Mouse (Mus musculus) thymus, adult 2 months (tissue): ENCODE measurements at regions not wholly inside any gene's neighbourhood (a gene's known extent, or its start where the extent isn't known, plus 50 kb on each side); places are given as distances from the start of the nearest gene placed in this dataset.

ENCODE experiments used
- DNase-seq: peaks from one replicate; pipeline ENCODE4 v3.0.0; 2021
- H3K27ac ChIP-seq: fragments of 200-500 bp; 2 replicates; pipeline ENCODE4 v1.5.1; 2012; ENCODE audit warnings: low read length, control low read depth; ENCODE audit not compliant: control insufficient read depth, insufficient read depth
- H3K27me3 ChIP-seq: fragments of 200-500 bp; 2 replicates; pipeline ENCODE4 v1.6.1; 2012; ENCODE audit warnings: mild to moderate bottlenecking, low read length, moderate library complexity, mixed read lengths; ENCODE audit not compliant: control insufficient read depth, insufficient read depth
- H3K36me3 ChIP-seq: fragments of 200-500 bp; 2 replicates; pipeline ENCODE4 v1.6.1; 2012; ENCODE audit warnings: mild to moderate bottlenecking, low read length, moderate library complexity; ENCODE audit not compliant: control insufficient read depth, insufficient read depth
- H3K4me1 ChIP-seq: fragments of 200-500 bp; replicated peaks from 2 replicates; pipeline ENCODE4 v1.6.1; 2012; ENCODE audit warnings: low read length; ENCODE audit not compliant: control insufficient read depth, insufficient read depth
- H3K4me3 ChIP-seq: fragments of 200-500 bp; 2 replicates; pipeline ENCODE4 v1.5.1; 2012; ENCODE audit warnings: mild to moderate bottlenecking, low read length, control low read depth, moderate library complexity; ENCODE audit not compliant: control insufficient read depth, insufficient read depth
- CTCF ChIP-seq: fragments of 200-500 bp; IDR thresholded peaks from 2 replicates; pipeline ENCODE4 v1.5.1; 2012; ENCODE audit warnings: mild to moderate bottlenecking, control low read depth, low read length, moderate library complexity, borderline replicate concordance; ENCODE audit not compliant: control insufficient read depth, poor library complexity, insufficient read depth; ENCODE audit errors: extremely low read depth
- POLR2A ChIP-seq: fragments of 200-500 bp; IDR thresholded peaks from 2 replicates; pipeline ENCODE4 v1.6.1; 2012; ENCODE audit warnings: mild to moderate bottlenecking, low read length, control low read depth, moderate library complexity; ENCODE audit not compliant: control insufficient read depth, poor library complexity, insufficient read depth; ENCODE audit errors: extremely low read depth
- WGBS: fragments of 180-500 bp; shearing (Covaris S2); methylation state at CpG from one replicate; pipeline ENCODE4 v1.1.7; 2018; 5-methylcytosine and 5-hydroxymethylcytosine counted together

GRCm38 (mm10) chr19:33069761-33070160 lies 312.5 kb downstream of the Pten start:
- H3K27me3 ChIP-seq = no peaks in the 10 kb centered on the region
- no peaks in the 10 kb centered on the region for H3K36me3 ChIP-seq
- H3K4me1 ChIP-seq = peaks cover 17% of the 10 kb centered on the region
- WGBS = 21% methylated on average over 6 of the region's 6 CpGs
- H3K4me3 ChIP-seq = no peak overlapping the region
- DNase-seq = no peak
- TF ChIP-seq POLR2A (no peak), CTCF (no peak)
- H3K27ac ChIP-seq = no peak overlapping the region

GRCm38 (mm10) chr19:33072299-33072698 lies 315.0 kb downstream of the Pten start:
- TF ChIP-seq CTCF = no peak
- TF ChIP-seq POLR2A = no peak
- no peaks in the 10 kb centered on the region for H3K36me3 ChIP-seq
- 96% methylated on average over 2 of the region's 2 CpGs for WGBS
- no peak for DNase-seq
- H3K4me3 ChIP-seq = no peak overlapping the region
- H3K27ac ChIP-seq = no peak overlapping the region
- peaks cover 17% of the 10 kb centered on the region for H3K4me1 ChIP-seq
- H3K27me3 ChIP-seq = no peaks in the 10 kb centered on the region

- H3K4me1 ChIP-seq = peaks cover 8% of the 10 kb centered on the region
- no peak overlapping the region for H3K27ac ChIP-seq
- 73% methylated on average over 4 of the region's 4 CpGs for WGBS
- H3K27me3 ChIP-seq = no peaks in the 10 kb centered on the region
- TF ChIP-seq POLR2A (no peak), CTCF (no peak)
- H3K4me3 ChIP-seq = no peak overlapping the region
- no peaks in the 10 kb centered on the region for H3K36me3 ChIP-seq
- no peak for DNase-seq
These were observed 317.2 kb downstream of the Rnls start for GRCm38 (mm10) chr19:33074907-33075306.

DNA sequence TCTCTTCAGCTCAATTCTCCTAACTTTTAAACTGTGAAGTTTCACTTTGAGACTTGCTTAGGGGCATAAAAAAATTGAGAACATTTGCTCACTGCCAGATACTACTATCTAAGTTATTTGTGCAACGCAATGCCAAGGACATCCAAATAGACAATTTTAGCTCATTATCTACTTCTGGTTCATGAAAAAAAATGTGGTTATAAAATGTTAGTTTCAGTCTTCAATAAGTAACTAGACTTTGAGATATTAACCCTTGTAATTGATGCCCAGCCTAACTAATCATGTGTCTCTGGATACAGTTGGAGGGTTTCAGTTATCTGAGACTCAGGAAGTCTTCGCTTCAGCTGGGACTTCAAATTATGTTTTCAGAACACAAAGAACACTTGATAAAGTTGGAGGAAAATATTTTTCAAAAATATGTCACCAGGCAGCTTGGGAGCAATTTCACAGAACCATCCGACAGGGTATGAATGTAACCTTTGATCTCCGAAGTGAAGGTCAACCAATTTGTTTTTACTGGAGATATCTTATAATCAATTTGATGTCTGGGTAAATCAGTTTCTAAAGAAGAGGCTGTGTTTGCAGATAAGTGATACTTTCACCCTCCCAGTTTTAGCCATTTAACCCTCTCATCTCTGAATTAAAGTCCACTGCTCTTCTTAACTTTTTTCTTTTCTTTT lies 313.3 kb downstream of the Rnls start:
- H3K4me3 ChIP-seq = no peak overlapping the region
- WGBS = 91% methylated on average over 4 of the region's 4 CpGs
- no peak for DNase-seq
- TF ChIP-seq CTCF (no peak), POLR2A (no peak)
- H3K36me3 ChIP-seq = no peaks in the 10 kb centered on the region
- no peak overlapping the region for H3K27ac ChIP-seq
- no peaks in the 10 kb centered on the region for H3K27me3 ChIP-seq
- peaks cover 17% of the 10 kb centered on the region for H3K4me1 ChIP-seq

DNA sequence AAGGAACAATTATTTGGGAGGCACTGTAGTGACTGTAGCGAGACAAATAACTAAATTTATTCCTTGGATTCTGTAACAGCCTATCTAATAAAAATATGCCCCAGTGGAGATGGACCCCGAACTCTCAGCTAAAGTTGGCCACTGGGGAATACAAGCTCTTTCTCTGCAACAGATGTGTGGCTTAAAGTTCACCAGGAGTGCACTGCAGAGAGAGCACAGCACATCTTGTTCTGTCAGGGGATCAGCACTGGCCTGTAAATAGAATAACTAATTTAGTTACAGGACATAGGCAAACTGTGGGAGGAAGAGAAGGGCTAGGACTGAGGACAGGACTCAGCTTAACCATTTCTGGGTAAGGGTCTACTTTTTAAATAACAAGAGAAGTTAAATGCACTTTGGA lies 312.1 kb downstream of the Rnls start:
- no peak overlapping the region for H3K27ac ChIP-seq
- H3K4me1 ChIP-seq = peaks cover 14% of the 10 kb centered on the region
- no peak for DNase-seq
- H3K36me3 ChIP-seq = no peaks in the 10 kb centered on the region
- TF ChIP-seq POLR2A = no peak
- TF ChIP-seq CTCF = no peak
- WGBS = 93% methylated on average over 2 of the region's 2 CpGs
- H3K4me3 ChIP-seq = no peak overlapping the region
- no peaks in the 10 kb centered on the region for H3K27me3 ChIP-seq

GRCm38 (mm10) chr19:33081493-33081892 lies 310.6 kb downstream of the Rnls start:
- DNase-seq = peak; percentile 18
- no peak overlapping the region for H3K27ac ChIP-seq
- H3K36me3 ChIP-seq = no peaks in the 10 kb centered on the region
- 5% methylated on average over 3 of the region's 3 CpGs for WGBS
- peaks cover 14% of the 10 kb centered on the region for H3K4me1 ChIP-seq
- H3K27me3 ChIP-seq = no peaks in the 10 kb centered on the region
- TF ChIP-seq CTCF (no peak), POLR2A (no peak)
- no peak overlapping the region for H3K4me3 ChIP-seq

DNA sequence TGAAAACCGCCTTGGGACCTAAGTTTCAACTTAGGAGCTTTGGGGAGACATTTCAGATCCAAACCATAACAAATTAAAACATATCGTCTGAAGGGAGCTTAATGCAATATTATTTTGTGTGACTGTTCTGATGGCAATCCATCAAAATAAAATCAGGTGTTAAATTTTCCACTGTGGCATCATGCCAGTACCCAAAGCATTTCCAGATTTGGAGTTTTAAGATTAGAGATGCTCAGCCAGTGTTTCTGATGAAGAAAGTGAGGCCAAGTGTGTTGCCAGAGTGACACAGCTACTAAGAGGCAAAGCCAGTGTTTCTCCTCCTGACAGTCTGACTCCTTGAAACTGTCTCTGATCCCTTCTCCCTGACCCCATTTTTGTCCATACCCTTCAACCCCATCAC lies 308.7 kb downstream of the Rnls start:
- H3K27me3 ChIP-seq = no peaks in the 10 kb centered on the region
- no peak overlapping the region for H3K4me3 ChIP-seq
- no peak for TF ChIP-seq CTCF
- TF ChIP-seq POLR2A = no peak
- H3K27ac ChIP-seq = no peak overlapping the region
- H3K36me3 ChIP-seq = no peaks in the 10 kb centered on the region
- 96% methylated on average over 2 of the region's 2 CpGs for WGBS
- no peak for DNase-seq
- H3K4me1 ChIP-seq = peaks cover 18% of the 10 kb centered on the region
